Mouse (Mus musculus) cerebellum, adult 18-20 months (tissue): ENCODE measurements around the gene Snrpe.

Source experiments
- DNase-seq, 2 experiments: peaks; one replicate each; pipeline ENCODE4 v3.0.0; 2021

The Snrpe gene

DNA sequence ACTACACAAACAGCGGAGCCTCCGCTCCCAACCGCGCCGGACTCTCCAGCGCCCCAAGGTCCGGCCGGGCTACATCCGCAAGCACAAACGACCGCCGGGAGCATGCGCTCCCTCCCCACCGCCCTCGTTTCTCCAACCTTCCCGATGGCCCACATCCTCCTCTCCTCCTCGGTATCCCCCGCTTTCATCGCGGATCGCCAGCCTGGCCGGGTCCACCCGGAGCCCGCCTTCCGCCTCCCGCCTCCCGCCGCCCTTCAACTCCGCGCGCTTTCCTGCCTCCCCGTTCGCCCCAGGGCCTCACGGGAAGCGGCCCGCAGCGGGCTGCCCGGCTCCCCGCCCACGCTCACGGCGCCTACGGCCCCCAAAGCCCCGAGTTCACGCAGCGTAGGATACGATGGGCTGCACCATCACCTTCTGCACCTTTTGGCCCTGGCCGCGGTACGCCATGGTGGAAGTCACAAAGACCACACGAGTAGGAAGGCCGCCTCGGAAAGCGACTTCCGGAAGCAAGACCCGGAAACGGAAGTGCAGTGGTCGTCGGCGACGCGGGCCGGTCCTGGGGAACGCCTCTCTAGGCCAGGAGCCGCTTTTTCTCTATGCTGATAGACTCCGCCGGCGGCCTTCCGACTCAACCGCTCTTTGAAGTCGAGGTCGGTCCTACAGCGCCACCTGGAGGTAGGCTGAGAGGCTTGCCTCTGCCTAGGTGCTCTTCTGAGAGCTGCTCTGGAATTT, at the start of gene Snrpe:
Gene Snrpe (minus strand): TSS at position 521 of the 732 bp plus-strand sequence.
- peak; percentile 95 to 96 for DNase-seq

DNA sequence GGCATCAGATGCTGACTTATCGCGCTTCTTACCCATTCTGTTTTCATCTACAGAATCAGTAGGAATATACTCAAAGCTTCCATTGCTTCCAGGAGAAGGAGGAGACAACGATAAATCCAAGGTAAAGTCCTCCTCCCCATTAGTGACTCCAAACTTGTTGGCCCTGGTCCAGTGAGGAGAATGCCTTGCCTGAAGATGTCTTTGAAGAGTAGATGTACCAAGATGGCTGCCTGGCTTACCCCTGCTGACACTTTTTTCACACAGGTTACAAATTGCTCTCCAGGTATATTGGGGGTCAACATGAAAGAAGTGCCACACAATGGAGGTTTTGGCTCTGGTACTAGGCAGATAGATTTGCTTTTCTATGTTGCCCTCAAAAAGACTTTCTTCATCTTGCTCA, 48.8 kb upstream of the Snrpe start:
- no peak for DNase-seq

DNA sequence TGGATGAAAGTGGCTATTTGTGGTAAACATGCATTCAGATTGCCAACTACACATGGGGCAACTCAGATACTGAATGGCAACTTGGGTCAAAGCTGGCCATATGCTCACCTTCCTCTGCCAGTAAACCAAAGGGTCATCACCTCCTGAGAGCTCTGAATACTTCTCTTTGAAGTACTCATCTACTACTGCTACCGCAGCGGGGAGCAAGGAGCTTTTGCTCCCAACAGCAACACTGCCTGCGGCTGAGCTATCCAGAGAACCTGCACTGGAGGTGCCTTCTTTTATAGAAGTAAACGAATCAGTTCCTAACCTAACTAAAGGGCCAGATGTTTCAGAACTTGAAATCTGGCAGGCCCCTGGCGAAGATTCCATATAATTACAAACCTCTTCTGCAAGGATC, 46.7 kb upstream of the Snrpe start:
- DNase-seq: peak in 1 of 2 experiments; percentile 24

DNA sequence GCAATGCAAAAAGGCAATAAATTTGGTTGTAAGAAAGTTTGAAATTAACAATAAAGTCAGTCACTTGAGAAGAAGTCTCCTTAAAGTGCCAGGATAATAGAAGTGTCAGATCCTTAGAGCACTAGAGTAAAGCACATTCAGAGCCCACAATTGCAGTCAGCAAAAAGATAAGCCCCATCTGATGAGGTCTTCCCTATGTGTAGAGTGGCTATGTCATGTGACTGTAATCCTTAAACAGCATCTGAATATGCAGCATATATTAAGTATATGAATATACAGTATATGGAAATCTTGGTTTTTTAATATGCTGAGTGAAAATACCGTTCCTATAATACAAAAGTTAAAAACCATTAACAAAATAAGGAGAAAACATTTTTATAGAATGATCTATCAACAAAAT, 42.9 kb upstream of the Snrpe start:
- DNase-seq: no peak

DNA sequence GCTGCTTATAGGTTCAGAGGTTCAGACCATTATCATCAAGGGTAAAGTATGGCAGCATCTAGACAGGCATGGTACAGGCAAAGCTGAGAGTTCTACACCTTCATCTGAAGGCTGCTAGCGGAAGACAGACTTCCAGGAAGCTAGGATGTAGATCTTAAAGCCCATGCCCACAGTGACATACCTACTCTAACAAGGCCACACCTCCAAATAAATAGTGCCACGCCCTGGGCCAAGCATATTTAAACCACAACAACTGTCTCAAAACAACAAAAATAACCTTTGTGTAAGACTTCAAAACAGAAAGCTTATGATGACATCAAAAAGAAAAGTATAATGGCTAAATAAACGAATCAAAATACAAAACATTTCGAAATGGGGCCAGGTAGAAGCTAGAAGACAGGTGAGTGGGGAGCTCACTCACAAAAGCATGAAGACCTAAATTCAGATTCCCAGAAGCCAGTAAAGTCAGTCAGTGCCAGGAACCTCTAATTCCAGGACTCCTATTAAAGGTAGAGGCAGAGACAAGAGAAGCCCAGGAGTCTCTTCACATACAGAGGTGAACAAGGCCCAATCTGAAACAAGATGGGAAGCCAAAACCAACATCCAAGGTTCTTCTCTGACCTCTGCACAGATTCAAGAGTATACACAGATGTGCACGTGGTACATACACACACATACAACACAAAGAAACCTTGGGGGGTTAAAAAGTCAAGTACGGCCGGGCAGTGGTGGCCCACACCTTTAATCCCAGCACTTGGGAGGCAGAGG, 40.4 kb upstream of the Snrpe start:
- DNase-seq: no peak

DNA sequence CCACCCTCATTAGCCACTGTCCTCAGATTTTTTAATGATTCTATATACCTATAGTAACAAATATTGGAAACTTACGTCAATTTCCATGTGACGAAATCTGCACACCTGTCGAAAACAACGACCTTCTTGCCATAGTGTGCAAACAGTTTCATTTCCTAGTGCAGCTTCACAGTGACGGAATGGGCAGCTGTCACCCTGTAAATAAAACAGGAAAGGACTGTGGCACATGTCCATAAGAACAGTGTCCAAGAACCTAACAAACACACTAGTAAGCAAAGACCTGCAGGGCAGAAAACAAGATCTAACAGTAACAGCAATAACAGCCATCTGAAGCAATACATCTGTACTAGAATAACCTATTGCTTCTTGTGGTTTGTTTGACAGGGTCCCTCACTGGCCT, 35.6 kb upstream of the Snrpe start:
- no peak for DNase-seq

DNA sequence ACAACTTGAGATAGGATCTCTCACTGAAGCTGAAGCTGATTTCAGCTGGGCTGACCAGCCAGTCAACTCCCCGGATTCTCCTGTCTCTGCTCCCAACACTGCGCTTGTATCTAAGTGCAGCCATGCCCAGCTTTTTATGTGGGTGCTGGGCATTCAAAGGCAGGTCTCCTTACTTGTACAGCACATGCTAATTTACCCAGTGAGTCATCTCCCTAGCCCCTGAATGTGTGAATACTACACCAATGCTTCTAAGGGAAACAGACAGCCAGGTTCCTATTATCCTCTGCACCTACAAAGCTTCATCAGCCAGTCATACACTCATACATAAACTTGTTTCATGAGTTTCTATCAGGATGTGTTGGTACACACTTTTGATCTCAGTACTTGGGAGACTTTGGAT, 31.1 kb upstream of the Snrpe start:
- DNase-seq: no peak

DNA sequence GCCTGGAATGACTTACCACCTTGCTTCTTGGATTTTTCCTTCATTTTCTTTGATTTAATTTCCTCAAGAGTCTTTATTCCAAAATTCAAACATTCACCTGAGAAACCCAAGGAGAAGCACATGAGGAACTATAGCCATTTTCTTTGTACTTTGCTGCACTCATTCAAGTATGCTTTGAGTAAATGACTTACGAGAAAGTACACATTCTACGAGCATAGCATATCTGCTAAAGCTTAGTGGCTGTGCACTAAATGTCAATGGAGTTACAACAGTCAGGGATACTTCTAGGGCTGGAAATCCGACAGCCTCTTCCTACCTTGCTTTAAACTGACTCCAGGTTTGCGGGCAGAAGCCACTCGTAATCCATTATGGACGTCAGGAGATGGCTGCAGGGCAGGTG, 28.4 kb upstream of the Snrpe start:
- DNase-seq: no peak

DNA sequence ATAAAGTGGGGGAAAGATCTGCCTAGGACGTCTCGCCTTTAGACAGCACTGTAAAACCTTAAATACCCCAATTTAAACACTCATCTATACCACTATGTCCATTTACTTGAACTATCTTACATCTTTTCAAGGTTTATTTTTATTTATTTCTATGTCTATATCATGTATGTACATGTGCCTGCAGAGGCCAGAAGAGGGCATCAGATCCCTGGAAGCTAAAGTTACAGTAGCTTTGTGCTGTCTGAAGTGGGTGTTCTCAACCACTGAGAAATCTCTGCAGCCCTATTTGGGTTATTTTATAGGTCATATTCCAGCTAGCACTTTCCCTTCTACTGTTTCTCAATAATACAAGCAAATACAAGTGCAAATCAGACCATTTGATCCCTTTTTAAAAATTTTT, 22.1 kb upstream of the Snrpe start:
- no peak for DNase-seq

DNA sequence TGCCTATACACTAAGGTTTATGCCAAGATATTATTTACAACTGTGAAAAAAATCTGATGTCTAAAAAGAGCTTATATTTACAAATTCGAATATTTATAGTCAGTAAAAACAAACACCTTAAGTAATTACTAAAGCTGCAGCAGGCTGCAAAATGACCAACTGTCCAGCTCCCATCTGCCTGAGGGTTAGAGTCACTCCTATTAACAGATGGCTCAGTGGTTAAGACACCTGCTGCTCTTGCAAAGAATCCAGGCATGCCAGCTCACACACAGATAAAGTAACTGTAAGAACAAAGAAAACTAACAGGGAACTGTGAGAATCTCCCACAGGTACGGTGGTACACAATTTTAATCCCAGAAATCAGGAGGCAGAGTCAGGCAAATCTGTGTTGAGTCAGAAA, 15.0 kb upstream of the Snrpe start:
- peak; percentile 55 to 73 for DNase-seq

DNA sequence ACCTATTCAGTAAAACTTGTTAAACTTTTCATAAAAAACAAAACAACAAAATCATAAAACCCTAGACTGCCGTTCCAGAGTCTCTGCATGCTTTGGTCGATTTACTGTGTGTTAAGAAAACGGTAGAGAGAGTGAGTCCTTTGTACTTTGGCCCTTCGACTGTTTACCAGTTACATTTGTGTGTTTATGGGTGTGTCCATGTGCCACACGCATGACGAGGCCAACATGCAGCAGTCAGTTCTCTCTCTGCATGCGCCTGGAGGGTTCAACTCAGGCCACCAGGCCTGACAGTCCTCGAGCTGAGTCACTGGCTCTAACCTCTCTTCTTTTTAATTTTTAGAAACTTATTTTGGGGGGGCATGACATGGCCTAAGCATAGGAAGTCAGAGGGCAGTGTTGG, 8.2 kb upstream of the Snrpe start:
- no peak for DNase-seq

DNA sequence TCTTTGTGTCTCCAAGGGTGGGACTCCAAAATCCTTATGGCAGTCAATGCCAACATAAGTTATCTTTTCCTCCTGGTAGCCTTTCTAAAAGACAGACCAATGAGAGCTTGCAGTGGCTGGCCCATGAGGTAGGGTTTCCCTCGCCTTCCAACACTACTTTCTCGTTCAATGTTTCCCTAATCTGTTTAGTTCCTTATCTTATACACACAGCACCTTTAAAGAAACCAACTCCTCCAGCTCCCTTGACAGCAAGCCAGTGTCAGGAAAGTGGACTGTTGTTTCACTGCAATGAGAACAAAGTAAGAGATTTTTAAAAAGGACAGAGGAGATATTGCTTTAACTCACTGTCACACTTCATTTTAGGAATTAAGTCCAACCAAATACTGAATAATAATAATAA, 7.8 kb upstream of the Snrpe start:
- DNase-seq: no peak

DNA sequence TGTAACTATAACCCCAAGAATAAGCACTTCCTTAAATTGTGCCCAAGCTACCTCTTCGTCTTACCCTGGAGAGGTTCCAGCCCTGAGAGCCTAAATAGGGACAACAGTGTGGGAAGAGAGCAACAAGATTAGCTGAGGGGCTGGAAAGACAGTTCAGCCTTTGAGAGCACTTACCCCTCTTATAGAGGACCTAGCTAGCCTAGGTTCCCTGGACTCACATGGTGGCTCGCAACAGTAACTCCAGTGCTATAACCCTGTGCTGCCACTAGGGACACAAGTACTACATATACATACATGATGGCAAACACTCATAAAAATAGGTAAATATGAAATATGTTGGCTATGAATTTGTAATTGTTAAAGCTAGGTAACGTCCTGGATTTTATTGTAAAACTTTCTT, 3.7 kb upstream of the Snrpe start:
- DNase-seq: no peak

DNA sequence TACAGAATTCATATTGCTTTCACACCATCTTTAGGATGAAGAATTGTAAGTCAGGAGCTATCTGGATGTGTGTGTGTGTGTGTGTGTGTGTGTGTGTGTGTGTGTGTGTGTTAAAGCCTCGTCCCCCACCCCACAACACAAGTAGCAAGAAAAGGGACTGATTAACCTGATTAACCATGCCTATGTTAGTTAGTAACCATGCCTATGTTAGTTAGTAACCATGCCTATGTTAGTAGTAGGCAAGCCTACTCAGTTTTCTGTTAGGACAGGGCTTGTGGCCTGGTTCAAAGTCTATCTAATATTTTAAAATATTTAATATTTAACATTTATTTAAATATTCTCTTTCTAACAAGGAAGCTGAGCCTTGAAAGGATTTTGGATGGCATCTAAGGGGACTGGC, 1.3 kb upstream of the Snrpe start:
- DNase-seq: no peak

DNA sequence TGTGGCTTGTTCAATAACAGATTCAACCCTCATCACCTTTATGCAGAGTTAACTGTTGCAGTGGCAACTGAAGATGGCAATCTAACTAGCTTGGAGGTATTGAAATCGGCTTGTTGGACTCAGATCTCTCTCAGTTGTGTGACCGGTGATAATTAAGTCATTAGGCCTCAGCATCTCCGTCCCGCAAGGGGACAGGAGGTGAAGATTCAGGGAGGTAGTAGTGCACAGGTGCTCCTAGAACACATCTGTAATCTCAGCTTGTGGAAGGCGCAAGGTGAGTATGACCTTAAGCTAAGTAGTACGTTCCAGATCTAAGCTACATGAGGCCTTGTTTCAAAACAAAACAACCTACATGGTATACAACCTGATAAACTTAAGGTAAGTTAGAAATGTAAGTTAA, 510 bp upstream of the Snrpe start:
- no peak for DNase-seq

DNA sequence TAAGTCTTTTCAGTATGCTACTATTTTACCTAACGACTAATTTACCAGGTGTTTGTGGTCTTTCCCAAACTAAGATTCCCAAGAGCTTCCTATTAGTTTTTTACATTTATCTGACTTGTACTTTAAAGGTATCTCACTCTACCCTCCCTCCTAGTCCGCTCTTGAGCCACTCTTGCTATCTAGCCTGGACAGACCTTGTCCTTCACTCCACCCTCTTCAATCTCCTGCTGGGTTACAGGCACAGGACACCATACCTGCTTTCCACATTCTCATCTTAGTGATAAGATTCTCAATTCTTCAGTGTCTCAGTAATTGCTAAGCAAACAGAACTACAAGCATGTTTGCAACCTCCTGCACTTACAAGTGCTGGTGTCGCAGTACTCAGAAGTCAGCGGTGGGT, 6.9 kb downstream of the Snrpe start:
- no peak for DNase-seq

DNA sequence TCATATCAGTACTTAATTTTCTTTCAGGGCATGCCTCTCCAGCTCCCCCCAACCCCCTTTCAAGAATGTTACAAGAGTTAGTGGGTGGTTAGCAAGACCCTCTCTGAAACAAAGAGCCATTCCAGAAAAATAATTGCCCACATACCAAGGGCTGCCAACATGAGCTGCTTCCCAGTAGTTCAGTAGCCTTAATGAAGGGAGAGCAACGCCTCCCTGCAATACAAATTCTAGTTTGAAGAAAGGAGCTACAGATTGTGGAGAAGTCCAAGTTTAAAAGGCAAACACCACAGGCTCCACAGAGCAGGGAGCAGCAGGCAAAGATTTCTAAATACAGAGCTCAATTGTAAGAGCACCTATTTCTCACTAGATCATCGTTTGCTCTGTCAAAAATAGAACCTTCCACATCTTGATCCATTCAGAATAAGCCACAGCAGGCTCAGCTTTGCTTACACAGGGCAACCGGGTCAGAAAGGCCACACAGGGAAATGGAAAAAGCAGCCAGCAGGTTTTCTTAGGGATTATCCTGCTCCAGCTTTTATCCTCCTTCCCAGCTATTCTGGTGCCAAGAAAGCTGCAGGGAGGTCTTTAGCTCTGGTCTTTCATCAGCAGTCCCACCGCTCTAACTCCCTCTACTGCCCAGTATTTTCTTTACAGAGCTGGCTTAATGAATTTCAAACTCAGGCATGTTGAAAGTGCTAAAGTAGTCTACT, 13.6 kb downstream of the Snrpe start:
- DNase-seq: no peak

DNA sequence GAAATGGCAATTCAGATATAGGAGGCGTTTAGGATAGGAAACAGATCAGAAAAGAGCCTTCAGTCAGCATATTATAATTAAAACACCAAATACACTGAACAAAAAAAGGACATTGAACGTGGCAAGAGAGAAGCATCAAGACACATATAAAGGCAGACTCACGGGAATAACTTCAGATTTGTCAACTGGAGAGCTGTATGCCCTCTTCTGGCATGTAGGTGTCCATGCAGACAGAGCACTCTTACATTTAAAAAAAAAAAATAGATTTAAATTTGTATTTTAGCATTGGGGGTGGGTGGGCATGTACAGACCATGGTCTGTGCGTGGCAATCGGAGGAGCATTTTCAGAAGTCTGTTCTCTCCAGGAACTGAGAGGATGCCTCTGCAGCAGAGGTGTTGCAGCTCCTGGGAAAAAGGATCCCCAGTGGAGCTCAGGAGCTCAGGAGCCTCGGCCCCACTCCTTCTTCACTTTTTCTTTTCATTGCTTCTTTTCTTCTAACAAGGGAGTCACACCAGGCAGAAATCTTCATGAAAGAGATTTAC, 24.0 kb downstream of the Snrpe start:
- DNase-seq: no peak

DNA sequence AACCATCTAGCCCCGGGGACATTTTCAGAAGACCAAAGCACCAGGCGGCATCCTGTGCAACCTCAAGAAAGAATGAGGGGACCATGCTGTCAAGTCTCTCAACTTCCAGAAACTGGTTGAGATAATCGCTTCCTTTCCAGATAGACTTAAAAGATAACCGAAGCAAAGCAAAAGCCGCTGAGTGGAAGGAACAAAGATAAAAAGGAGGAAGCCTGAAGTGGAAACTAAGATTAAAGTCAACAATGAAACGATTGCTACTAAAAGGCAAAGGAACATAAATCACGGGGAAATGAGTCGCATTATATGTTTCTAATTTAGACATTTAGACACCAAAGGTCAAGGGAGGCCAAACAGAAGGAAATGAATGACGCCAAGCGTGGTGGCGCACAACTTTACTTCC, 38.8 kb downstream of the Snrpe start:
- DNase-seq: no peak
